Mouse (Mus musculus) forebrain, postnatal 0 days (tissue): ENCODE results near the gene Inava. TPM values are rescaled to one million over a fixed set of nuclear protein-coding genes. Genes with fewer than 3 reads are reported as not detected.

Experiments used
- ATAC-seq: fragments of 200-750 bp; cut with Nextera tagmentation; 2 replicates; pipeline ENCODE4 v1.8.0; 2017; ENCODE audit warnings: mild to moderate bottlenecking, moderate library complexity
- DNase-seq: peaks from one replicate; pipeline ENCODE4 v3.0.0-alpha.2; 2015
- H3K27ac ChIP-seq: fragments of 300-500 bp; sonication (generic); 2 replicates; pipeline ENCODE4 v1.5.1; 2014; ENCODE audit warnings: low read depth, mild to moderate bottlenecking, antibody characterized with exemption, low read length, moderate library complexity, mixed read lengths
- H3K27me3 ChIP-seq: fragments of 300-500 bp; sonication (generic); 2 replicates; pipeline ENCODE4 v1.6.1; 2014; ENCODE audit warnings: mild to moderate bottlenecking, low read length, mixed read lengths; ENCODE audit not compliant: insufficient read depth
- H3K36me3 ChIP-seq: fragments of 300-500 bp; sonication (generic); 2 replicates; pipeline ENCODE4 v1.6.1; 2014; ENCODE audit warnings: mild to moderate bottlenecking, moderate library complexity; ENCODE audit not compliant: insufficient read depth
- H3K4me1 ChIP-seq: fragments of 300-500 bp; sonication (generic); 2 replicates; pipeline ENCODE4 v1.6.1; 2014; ENCODE audit warnings: antibody characterized with exemption; ENCODE audit not compliant: insufficient read depth
- H3K4me2 ChIP-seq: fragments of 300-500 bp; sonication (generic); 2 replicates; pipeline ENCODE4 v1.6.1; 2014; ENCODE audit warnings: low read depth, mild to moderate bottlenecking, moderate library complexity
- H3K4me3 ChIP-seq: fragments of 300-500 bp; sonication (generic); 2 replicates; pipeline ENCODE4 v1.5.1; 2014; ENCODE audit warnings: low read depth, low read length, mixed read lengths
- H3K9ac ChIP-seq: fragments of 300-500 bp; sonication (generic); 2 replicates; pipeline ENCODE4 v1.6.1; 2014; ENCODE audit warnings: mild to moderate bottlenecking
- H3K9me3 ChIP-seq: fragments of 300-500 bp; sonication (generic); 2 replicates; pipeline ENCODE4 v1.6.1; 2016; ENCODE audit warnings: low read length
- CTCF ChIP-seq: sonication (generic); IDR thresholded peaks from 2 replicates; pipeline ENCODE4 v1.5.1; 2016; ENCODE audit warnings: antibody characterized with exemption, control low read depth, low read depth
- WGBS: fragments of 180-500 bp; shearing (Covaris S2); extraction: QIAGEN DNeasy Blood & Tissue Kit; methylation state at CpG from one replicate; pipeline ENCODE4 v1.1.7; 2014; 5-methylcytosine and 5-hydroxymethylcytosine counted together
- polyA plus RNA-seq: library from polyadenylated mRNA; unstranded; fragments of >200 nt; fragmentation: Nextera tagmentation; extraction: Ambion mirVana; gene quantifications from 2 replicates; pipeline ENCODE4 v1.2.1, GENCODE M21; 2015
- total RNA-seq: library from RNA; depleted of rRNA; stranded (reverse); fragments of >200 nt; gene quantifications from 2 replicates; pipeline ENCODE4 v1.2.3, GENCODE M21; 2014

Gene Inava
- total and polyA plus RNA-seq, 2 experiments from 2014 or later, result 2.6 to 12.6 TPM

DNA sequence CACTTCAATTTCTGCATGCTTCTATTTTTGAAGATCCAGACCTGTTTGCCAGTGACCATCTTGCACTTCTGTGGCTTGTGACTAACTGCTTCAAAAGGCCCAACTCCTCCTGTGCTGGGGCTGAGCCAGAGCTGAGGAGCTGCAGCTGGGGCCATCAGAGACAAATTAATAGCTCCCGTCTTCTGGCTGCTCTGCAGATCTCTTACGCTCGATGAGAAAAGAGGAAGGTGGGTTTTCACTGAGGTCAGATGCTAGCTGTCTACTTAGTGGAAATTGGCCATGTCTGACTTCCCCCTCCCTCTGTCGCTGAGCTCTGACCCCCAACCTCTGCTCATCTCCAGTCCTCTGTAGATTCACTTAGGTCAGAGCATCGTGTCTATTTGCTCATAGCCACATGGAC is 15.6 kb upstream of the Inava start:
- H3K27me3 ChIP-seq, result no peaks in the 10 kb centered on the region
- no peak overlapping the region for H3K9ac ChIP-seq
- no peak overlapping the region for H3K27ac ChIP-seq
- no peak for TF ChIP-seq CTCF
- DNase-seq, result no peak
- WGBS, result 66% methylated on average over 5 of the region's 5 CpGs
- no peaks in the 10 kb centered on the region for H3K4me1 ChIP-seq
- ATAC-seq, result no peak
- H3K9me3 ChIP-seq, result no peaks in the 10 kb centered on the region
- H3K4me3 ChIP-seq, result no peak overlapping the region
- H3K4me2 ChIP-seq, result no peak overlapping the region
- H3K36me3 ChIP-seq, result no peaks in the 10 kb centered on the region

DNA sequence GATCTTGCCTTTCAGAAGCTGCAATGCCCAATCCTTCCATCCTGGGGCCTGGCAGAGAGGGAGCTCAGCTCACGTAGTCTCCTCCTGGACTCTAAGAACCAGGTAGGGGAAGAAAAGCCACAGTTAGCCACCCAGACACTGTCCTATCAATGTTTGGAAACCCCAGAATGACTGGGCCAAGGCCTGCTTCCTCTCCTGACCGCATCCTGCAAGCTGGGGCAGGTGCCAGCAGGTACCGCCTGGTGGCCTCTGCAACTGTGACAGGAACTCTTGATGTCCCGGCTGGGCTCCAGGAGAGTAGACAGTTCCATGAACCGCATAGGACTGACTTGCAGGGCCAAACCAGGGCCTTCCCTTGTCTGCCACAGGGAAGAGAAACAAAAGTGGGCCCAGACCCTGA is 13.3 kb upstream of the Inava start:
- TF ChIP-seq CTCF, result no peak
- no peak overlapping the region for H3K27ac ChIP-seq
- WGBS, result 91% methylated on average over 5 of the region's 5 CpGs
- H3K36me3 ChIP-seq, result no peaks in the 10 kb centered on the region
- no peaks in the 10 kb centered on the region for H3K27me3 ChIP-seq
- H3K9me3 ChIP-seq, result no peaks in the 10 kb centered on the region
- ATAC-seq (no peak), DNase-seq (no peak)
- H3K4me1 ChIP-seq, result no peaks in the 10 kb centered on the region
- H3K4me2 ChIP-seq, result no peak overlapping the region
- H3K9ac ChIP-seq, result no peak overlapping the region
- no peak overlapping the region for H3K4me3 ChIP-seq

DNA sequence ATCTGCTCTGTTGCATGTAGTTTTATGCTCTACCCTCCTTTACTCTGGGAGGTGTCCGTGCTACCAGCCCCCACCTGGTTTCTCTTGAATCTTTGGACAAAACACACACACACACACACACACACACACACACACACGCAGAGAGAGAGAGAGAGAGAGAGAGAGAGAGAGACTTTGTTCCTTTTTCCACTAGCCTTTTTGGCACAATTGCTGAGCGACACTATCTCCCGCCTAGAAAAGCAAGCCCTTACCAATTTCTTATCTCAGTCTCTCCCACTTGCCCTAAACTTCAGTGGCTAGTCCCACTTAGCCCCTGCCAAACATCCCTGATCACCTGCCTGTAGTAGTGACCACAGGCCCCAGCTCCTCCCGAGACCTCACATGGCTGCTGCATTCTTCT is 10.4 kb upstream of the Inava start:
- H3K4me2 ChIP-seq, result no peak overlapping the region
- H3K9ac ChIP-seq, result no peak overlapping the region
- 82% methylated on average over 5 of the region's 5 CpGs for WGBS
- ATAC-seq (no peak), DNase-seq (no peak)
- no peaks in the 10 kb centered on the region for H3K27me3 ChIP-seq
- no peak overlapping the region for H3K4me3 ChIP-seq
- no peaks in the 10 kb centered on the region for H3K36me3 ChIP-seq
- no peaks in the 10 kb centered on the region for H3K9me3 ChIP-seq
- no peak overlapping the region for H3K27ac ChIP-seq
- TF ChIP-seq CTCF, result no peak
- no peaks in the 10 kb centered on the region for H3K4me1 ChIP-seq

DNA sequence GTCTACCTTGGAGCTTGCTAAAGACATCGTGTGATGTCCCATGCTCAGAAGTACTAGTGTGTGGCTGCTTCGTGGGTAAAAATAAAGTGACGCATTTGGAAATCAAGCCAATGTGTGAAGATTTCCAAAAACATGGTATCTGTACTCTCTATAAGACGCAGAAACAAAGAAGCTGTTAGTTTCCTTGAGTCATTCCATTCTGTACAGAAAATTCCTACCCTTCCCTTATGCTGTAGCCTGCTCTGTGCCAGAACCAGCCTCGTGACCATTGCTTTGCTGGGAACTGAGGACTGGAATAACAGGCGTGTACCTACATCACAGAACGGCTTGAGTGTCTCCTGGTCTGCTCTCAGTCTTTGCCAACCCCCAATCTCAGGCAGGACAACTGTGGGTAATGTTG is 7.7 kb upstream of the Inava start:
- DNase-seq (no peak), ATAC-seq (no peak)
- no peak overlapping the region for H3K4me3 ChIP-seq
- no peaks in the 10 kb centered on the region for H3K36me3 ChIP-seq
- no peak overlapping the region for H3K27ac ChIP-seq
- no peak overlapping the region for H3K9ac ChIP-seq
- no peak overlapping the region for H3K4me2 ChIP-seq
- 83% methylated on average over 7 of the region's 7 CpGs for WGBS
- no peaks in the 10 kb centered on the region for H3K4me1 ChIP-seq
- no peak for TF ChIP-seq CTCF
- no peaks in the 10 kb centered on the region for H3K9me3 ChIP-seq
- no peaks in the 10 kb centered on the region for H3K27me3 ChIP-seq

DNA sequence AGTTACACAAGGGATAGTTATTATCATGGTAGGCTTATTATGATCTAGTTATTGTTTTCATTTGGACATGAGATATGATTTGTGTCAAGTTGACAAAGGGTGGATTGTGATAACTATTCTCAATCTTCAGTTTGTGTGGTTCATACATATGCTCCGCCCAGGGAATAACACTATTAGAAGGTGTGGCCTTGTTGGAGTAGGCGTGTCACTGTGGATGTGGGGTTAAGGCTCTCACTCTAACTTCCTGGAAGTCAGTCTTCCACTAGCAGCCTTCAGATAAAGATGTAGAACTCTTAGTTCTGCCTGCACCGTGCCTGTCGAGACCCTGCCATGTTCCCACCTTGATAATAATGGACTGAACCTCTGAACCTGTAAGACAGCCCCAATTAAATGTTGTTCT is 4.4 kb upstream of the Inava start:
- no peak overlapping the region for H3K27ac ChIP-seq
- no peaks in the 10 kb centered on the region for H3K9me3 ChIP-seq
- no peak overlapping the region for H3K9ac ChIP-seq
- H3K4me2 ChIP-seq, result no peak overlapping the region
- H3K4me1 ChIP-seq, result no peaks in the 10 kb centered on the region
- no peaks in the 10 kb centered on the region for H3K36me3 ChIP-seq
- DNase-seq (no peak), ATAC-seq (no peak)
- no peak overlapping the region for H3K4me3 ChIP-seq
- no peaks in the 10 kb centered on the region for H3K27me3 ChIP-seq
- WGBS, result 90% methylated on average over 4 of the region's 4 CpGs
- TF ChIP-seq CTCF, result no peak

DNA sequence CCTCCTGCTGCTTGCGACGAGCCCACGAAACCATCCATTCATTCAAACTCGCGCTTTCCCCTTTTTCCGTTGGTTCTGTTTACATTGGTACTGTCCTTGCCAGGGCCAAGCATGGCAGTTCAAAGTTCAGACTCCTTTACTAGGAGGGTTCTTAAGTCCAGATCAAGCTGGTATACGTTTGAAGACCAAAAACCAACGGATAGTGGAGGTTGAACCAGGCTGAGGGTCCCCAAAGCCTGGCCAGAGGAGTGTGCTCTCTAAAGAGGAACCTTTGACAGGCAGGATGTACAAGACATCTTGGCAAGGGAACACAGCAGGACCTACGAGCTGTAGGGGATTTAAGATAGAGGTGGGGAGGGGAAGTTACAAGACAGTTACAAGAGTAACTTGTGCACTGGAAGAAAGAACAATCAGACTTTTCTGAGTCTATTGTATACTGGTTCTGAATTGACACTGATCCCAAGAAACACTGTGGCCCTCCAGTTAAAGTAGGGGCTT is 580 bp upstream of the Inava start:
- Histone ChIP-seq H3K4me1 (peaks cover 8% of the 10 kb centered on the region; the same call in 1 of the 2 replicates), H3K4me2 (peak overlapping the region; percentile 76), H3K36me3 (no peaks in the 10 kb centered on the region), H3K9ac (peak overlapping the region; percentile 68), H3K9me3 (no peaks in the 10 kb centered on the region), H3K27ac (0 out of 2 replicates have a peak overlapping the region, but pooled peaks have one; percentile 29), H3K4me3 (peak overlapping the region; percentile 48), H3K27me3 (no peaks in the 10 kb centered on the region)
- TF ChIP-seq CTCF, result no peak; the same call in 1 of the 2 replicates
- ATAC-seq (no peak), DNase-seq (no peak)
- WGBS, result 1% methylated on average over 9 of the region's 9 CpGs

DNA sequence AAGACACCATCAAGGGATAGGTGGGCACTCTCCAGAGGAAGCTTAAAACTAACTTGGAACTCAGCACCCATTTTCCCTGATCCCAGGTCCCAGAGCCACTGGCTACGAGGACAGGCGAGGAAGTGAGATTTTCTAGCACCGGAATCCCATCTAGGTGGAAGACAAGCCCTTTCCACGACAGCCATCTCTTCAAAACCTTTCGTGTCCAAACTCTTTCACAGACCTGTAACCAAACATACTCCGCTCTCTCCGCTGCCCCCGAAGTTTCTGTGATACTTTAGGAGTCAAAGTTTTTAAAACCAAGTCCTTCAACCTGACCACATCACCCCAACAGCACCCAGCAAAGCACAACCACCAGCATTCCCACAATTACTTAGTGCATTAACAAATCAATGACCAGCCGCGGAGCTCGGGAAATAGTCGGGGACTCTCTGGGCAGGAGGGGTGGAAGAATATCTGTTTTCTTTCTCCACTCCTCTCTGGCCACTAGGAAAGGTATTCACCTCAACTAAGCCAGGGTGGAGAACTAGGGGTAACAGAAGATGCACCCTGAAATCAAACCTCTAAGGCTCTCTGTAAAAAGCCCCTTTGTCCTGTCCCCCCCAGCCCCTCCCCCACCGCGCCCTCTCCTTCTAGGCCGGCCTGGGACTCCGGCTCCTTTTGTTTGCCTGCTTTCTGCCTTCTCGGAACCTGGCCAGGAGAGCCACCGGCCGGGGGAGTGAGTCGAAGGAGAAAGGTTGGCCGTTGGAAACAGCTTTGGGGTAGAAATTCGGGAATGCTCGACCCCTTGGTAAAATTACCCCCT is 876 bp downstream of the Inava start:
- no peak for TF ChIP-seq CTCF
- 2% methylated on average over 23 of the region's 23 CpGs for WGBS
- Histone ChIP-seq H3K4me2 (peak overlapping the region; percentile 76), H3K9ac (peak overlapping the region; percentile 68), H3K4me3 (peak overlapping the region; percentile 48), H3K4me1 (peaks cover 8% of the 10 kb centered on the region; the same call in 1 of the 2 replicates), H3K36me3 (no peaks in the 10 kb centered on the region), H3K27me3 (no peaks in the 10 kb centered on the region), H3K9me3 (no peaks in the 10 kb centered on the region), H3K27ac (no peak overlapping the region)
- no peak for DNase-seq
- no peak for ATAC-seq
